Mouse (Mus musculus): Measurements from ENCODE around the gene Hist2h2be. TPM values are rescaled to one million over a fixed set of nuclear protein-coding genes. Genes with fewer than 3 reads are reported as not detected.

Gene Hist2h2be
- total and polyA plus RNA-seq, 2 experiments from 2014 or later, result 6.4 to 13.2 TPM

DNA sequence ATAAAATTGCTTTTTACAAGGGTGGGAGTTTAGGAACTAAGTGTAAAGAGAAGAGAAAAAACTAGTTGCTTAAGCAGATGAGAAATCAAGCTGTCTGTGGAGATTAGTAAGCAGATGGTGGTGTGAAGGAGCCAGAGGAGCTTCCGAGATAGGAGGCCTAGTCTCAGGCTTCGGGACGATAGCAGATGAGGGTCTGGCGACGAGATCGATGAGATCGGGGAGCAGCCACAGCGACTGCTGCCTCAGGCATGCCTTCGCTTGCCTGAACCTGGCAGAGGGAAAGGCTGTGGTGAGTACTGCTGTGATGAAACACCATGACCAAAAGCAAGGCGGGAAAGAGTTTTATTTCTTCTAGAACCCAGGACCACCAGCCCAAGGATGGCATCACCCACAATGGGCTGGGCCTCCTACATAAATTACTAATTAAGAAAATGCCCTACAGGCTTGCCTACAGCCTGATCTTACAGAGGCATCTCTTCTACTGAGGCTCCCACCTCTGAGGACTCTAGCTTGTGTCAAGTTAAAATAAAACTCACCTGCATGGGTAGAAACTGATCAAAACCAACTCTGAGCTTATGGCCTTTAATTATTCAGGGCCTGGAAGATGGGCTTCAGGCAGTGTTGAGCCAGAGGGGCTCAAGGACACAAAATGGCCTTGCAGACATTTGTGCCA lies 33.9 kb downstream of the Hist2h2be start:
- ATAC-seq (ENCODE audit: insufficient read depth, low read depth) (no peak), DNase-seq (ENCODE audit: low spot score) (no peak)
- Histone ChIP-seq H3K4me2 (ENCODE audit: low read depth, low read length) (no peak overlapping the region), H3K9ac (replicated peaks; ENCODE audit: low read depth, low read length) (no peak overlapping the region), H3K36me3 (replicated peaks; ENCODE audit: control insufficient read depth, insufficient read depth, low read length) (no peaks in the 10 kb centered on the region), H3K4me3 (ENCODE audit: low read depth, low read length) (no peak overlapping the region), H3K27me3 (ENCODE audit: control insufficient read depth, insufficient read depth, low read length) (no peaks in the 10 kb centered on the region), H3K9me3 (replicated peaks; ENCODE audit: control insufficient read depth, low read length) (no peaks in the 10 kb centered on the region), H3K27ac (ENCODE audit: low read depth) (no peak overlapping the region), H3K4me1 (ENCODE audit: control insufficient read depth, insufficient read depth) (0 out of 2 replicates have a peak, but pooled peaks cover 12% of the 10 kb centered on the region)
- WGBS, result 34% methylated on average over 10 of the region's 10 CpGs
- TF ChIP-seq CTCF (IDR thresholded peaks at IDR 0.05; ENCODE audit: low read depth) (no peak), EP300 (IDR thresholded peaks at IDR 0.05; ENCODE audit: low read depth) (no peak)

DNA sequence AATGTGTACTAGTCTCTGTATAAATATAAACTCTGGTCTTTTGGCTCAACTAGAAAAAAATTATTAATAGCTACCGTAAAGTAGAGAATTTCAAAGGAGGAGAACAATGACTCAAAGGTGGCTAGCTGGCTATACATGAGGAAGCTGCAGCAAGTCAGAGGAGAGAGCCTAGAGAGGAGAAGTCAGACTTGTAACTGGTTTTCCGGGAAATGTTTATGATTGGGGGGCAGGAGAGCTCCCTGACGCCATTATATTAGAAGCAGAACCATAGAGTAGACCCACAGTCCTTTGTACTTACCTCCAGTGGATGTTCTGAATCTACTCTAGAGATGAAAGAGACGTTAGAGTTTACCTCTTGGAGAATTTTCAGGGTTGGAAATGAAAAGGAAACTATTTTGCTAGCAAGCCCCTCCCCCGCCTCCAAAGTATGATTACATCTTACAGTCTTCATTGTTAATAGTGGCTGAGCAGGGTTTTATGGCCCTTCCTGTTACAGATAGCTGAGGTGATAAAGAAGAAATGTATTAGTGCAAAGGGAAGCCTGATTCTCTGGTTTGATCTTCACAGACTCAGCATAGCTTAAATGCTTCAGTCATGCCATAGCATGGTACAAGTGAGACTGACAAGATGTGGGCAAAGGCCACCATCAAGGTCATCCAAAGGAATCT lies 35.1 kb downstream of the Hist2h2be start:
- Histone ChIP-seq H3K9me3 (replicated peaks; ENCODE audit: control insufficient read depth, low read length) (no peaks in the 10 kb centered on the region), H3K36me3 (replicated peaks; ENCODE audit: control insufficient read depth, insufficient read depth, low read length) (no peaks in the 10 kb centered on the region), H3K4me3 (ENCODE audit: low read depth, low read length) (no peak overlapping the region), H3K4me1 (ENCODE audit: control insufficient read depth, insufficient read depth) (0 out of 2 replicates have a peak, but pooled peaks cover 7% of the 10 kb centered on the region), H3K27me3 (ENCODE audit: control insufficient read depth, insufficient read depth, low read length) (no peaks in the 10 kb centered on the region), H3K4me2 (ENCODE audit: low read depth, low read length) (no peak overlapping the region), H3K27ac (ENCODE audit: low read depth) (peak overlapping the region; percentile 16; the same call in 1 of the 2 replicates), H3K9ac (replicated peaks; ENCODE audit: low read depth, low read length) (no peak overlapping the region)
- ATAC-seq (ENCODE audit: insufficient read depth, low read depth) (no peak), DNase-seq (ENCODE audit: low spot score) (no peak)
- WGBS, result 64% methylated on average over 5 of the region's 5 CpGs
- TF ChIP-seq EP300 (IDR thresholded peaks at IDR 0.05; ENCODE audit: low read depth) (no peak), CTCF (IDR thresholded peaks at IDR 0.05; ENCODE audit: low read depth) (no peak)

DNA sequence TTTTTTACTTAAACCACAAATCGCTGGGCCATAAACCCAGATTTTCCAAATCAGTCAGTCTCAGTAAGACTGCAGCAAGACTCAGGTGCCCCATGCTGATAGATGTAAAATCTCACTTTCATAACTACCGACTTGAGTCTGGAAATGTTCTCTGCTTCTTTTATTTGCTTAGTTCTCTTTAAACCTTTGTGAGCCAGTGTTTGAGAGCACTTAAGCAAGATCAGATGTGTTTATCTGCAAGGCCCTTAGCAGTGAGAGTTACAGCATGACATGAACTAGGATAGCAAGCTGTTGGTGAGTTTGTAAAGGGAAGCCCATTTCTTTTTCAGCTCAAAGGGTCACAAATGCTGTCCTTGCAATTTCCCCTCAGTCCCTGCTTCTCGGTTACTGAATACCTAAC lies 36.3 kb downstream of the Hist2h2be start:
- Histone ChIP-seq H3K9ac (replicated peaks; ENCODE audit: low read depth, low read length) (no peak overlapping the region), H3K4me1 (ENCODE audit: control insufficient read depth, insufficient read depth) (peaks cover 12% of the 10 kb centered on the region; the same call in 1 of the 2 replicates), H3K4me3 (ENCODE audit: low read depth, low read length) (no peak overlapping the region), H3K9me3 (replicated peaks; ENCODE audit: control insufficient read depth, low read length) (no peaks in the 10 kb centered on the region), H3K27ac (ENCODE audit: low read depth) (no peak overlapping the region), H3K36me3 (replicated peaks; ENCODE audit: control insufficient read depth, insufficient read depth, low read length) (no peaks in the 10 kb centered on the region), H3K27me3 (ENCODE audit: control insufficient read depth, insufficient read depth, low read length) (no peaks in the 10 kb centered on the region), H3K4me2 (ENCODE audit: low read depth, low read length) (no peak overlapping the region)
- 77% methylated on average over 3 of the region's 3 CpGs for WGBS
- ATAC-seq (ENCODE audit: insufficient read depth, low read depth) (no peak), DNase-seq (ENCODE audit: low spot score) (no peak)
- TF ChIP-seq EP300 (IDR thresholded peaks at IDR 0.05; ENCODE audit: low read depth) (no peak), CTCF (IDR thresholded peaks at IDR 0.05; ENCODE audit: low read depth) (no peak)

DNA sequence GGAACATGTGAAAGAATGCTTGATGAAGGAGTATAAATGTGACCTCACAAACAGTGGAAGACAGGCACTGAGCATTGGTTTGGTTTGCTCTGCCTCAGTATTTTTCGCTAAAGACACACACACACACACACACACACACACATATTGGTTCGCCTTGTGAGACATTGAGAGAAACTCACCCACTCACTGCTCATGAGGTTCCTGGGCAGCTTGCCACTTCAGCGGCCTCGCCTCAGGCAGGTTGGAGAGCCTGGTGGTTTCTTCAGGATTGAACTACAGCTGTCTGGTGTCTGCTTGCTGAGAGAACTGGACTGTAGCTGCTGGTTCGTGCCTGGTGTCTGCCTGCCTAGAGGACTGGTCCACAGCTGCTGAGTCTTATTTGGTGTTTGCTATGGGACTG lies 39.3 kb downstream of the Hist2h2be start:
- H3K27ac ChIP-seq (ENCODE audit: low read depth), result no peak overlapping the region
- peaks cover 21% of the 10 kb centered on the region; the same call in 1 of the 2 replicates for H3K4me1 ChIP-seq (ENCODE audit: control insufficient read depth, insufficient read depth)
- no peak for TF ChIP-seq CTCF (IDR thresholded peaks at IDR 0.05; ENCODE audit: low read depth)
- TF ChIP-seq EP300 (IDR thresholded peaks at IDR 0.05; ENCODE audit: low read depth), result no peak
- no peak overlapping the region for H3K9ac ChIP-seq (replicated peaks; ENCODE audit: low read depth, low read length)
- WGBS, result 90% methylated on average over 5 of the region's 5 CpGs
- ATAC-seq (ENCODE audit: insufficient read depth, low read depth), result no peak
- no peak overlapping the region for H3K4me3 ChIP-seq (ENCODE audit: low read depth, low read length)
- no peaks in the 10 kb centered on the region for H3K9me3 ChIP-seq (replicated peaks; ENCODE audit: control insufficient read depth, low read length)
- no peaks in the 10 kb centered on the region for H3K36me3 ChIP-seq (replicated peaks; ENCODE audit: control insufficient read depth, insufficient read depth, low read length)
- no peak overlapping the region for H3K4me2 ChIP-seq (ENCODE audit: low read depth, low read length)
- H3K27me3 ChIP-seq (ENCODE audit: control insufficient read depth, insufficient read depth, low read length), result no peaks in the 10 kb centered on the region
- no peak for DNase-seq (ENCODE audit: low spot score)

DNA sequence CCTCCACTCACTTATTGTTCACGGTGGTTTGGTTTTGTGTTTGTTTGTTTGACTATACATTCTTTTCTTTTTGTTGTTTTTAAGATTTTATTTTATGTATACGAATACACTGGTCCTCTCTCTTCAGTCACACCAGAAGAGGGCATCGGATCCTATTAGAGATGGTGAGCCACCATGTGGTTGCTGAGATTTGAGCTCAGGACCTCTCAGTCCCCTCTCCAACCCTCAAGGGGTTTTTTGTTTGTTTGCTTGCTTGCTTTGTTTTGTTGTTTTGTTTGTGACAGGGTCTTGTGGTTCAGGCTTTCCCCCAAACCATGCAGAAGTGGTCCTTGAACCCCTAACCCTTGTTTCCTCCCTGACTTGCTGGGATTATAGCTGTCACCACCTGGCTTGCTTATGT lies 40.7 kb downstream of the Hist2h2be start:
- TF ChIP-seq CTCF (IDR thresholded peaks at IDR 0.05; ENCODE audit: low read depth) (no peak), EP300 (IDR thresholded peaks at IDR 0.05; ENCODE audit: low read depth) (no peak)
- Histone ChIP-seq H3K4me1 (ENCODE audit: control insufficient read depth, insufficient read depth) (peaks cover 14% of the 10 kb centered on the region; the same call in 1 of the 2 replicates), H3K9me3 (replicated peaks; ENCODE audit: control insufficient read depth, low read length) (no peaks in the 10 kb centered on the region), H3K4me3 (ENCODE audit: low read depth, low read length) (no peak overlapping the region), H3K9ac (replicated peaks; ENCODE audit: low read depth, low read length) (0 out of 2 replicates have a peak overlapping the region, but pooled peaks have one; percentile 4), H3K27me3 (ENCODE audit: control insufficient read depth, insufficient read depth, low read length) (no peaks in the 10 kb centered on the region), H3K27ac (ENCODE audit: low read depth) (peak overlapping the region; percentile 98), H3K36me3 (replicated peaks; ENCODE audit: control insufficient read depth, insufficient read depth, low read length) (no peaks in the 10 kb centered on the region), H3K4me2 (ENCODE audit: low read depth, low read length) (peak overlapping the region; percentile 76)
- no peak for ATAC-seq (ENCODE audit: insufficient read depth, low read depth)
- DNase-seq (ENCODE audit: low spot score), result no peak
- 66% methylated on average over 3 of the region's 3 CpGs for WGBS
